Mouse (Mus musculus) kidney, adult 11 months (tissue): ENCODE measurements at regions not wholly inside any gene's neighbourhood (a gene's known extent, or its start where the extent isn't known, plus 50 kb on each side); places are given as distances from the start of the nearest gene placed in this dataset.

ENCODE experiments used
- DNase-seq: peaks from one replicate; pipeline ENCODE4 v3.0.0; 2022

- peak; percentile 2 for DNase-seq
These were observed 554.8 kb downstream of the Ptprc start for GRCm38 (mm10) chr1:137620672-137621071.

DNA sequence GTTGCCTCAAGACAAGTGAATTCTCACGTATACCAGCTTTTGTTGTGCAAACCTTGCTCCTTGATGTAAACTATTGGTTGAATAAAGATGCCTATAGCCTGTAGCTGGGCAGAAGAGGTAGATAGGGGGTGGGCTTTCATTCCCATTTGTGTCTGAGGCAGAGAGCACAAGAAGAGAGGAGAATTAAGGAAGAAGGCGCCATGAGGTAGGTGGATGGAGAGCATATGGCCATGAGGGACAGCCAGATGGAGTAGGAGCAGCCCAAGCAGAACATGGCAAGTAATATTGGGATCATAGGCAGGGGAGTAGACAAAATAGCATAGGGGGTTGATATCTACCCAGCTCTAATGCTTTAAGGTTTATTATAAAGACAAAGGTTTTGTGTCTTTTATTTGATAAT is 557.3 kb downstream of the Ptprc start:
- no peak for DNase-seq

- DNase-seq: no peak
These were observed 558.0 kb downstream of the Ptprc start for GRCm38 (mm10) chr1:137617513-137617912.

GRCm38 (mm10) chr1:137606716-137607115 is 568.8 kb downstream of the Ptprc start:
- no peak for DNase-seq

DNA sequence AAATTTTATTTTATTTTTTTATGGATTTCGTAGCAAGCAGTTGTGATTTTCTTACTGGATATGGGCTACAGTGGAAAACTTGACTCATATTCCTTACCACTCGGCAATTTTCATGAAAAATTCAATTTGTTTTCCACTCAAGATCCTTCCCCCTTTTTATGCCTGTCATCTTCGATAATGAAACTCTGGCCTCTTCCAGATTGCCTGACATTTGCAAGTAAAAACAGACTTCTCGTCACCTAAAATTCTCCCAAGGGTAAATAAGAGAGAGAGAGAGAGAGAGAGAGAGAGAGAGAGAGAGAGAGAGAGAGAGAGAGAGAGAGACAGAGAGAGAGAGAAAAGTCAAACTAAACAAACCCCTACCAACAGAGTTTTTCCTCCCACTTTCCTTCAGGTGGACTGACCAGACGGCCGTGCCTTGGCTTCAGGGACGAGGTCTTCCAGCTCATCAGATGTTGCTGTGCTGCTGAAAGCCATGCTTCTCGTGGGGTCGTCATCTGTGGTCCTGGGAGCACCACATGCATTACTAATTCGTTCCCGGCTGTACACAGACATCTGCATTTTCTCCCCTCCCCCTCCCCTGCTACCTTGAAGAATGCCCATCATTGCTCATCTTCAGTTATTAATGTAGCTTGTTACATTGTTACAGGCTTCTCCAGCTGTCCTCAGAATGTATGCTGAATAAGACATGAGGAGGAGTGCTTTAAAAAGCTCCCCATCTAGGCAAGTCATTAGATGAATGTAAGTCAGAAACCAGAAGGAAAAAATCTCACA is 569.4 kb downstream of the Ptprc start:
- no peak for DNase-seq

DNA sequence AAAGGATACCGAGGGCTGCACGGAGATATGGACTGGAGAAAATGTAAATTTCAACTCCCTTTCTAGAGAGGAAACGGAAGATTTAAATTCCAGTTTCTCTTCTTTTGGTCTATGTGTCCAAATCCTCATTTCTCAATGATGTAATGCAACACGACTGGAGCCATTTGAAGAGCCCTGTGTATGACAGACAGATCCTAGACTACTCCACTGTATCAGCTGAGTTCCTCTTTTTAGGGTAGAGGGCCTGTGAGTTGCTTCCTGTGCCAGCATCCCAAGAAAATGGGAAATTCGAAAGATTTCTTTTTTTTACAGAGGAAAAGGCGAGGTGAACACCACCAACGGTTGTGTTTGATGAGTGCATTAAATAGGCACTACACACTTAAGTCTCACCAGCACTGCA is 581.8 kb downstream of the Ptprc start:
- DNase-seq: no peak

DNA sequence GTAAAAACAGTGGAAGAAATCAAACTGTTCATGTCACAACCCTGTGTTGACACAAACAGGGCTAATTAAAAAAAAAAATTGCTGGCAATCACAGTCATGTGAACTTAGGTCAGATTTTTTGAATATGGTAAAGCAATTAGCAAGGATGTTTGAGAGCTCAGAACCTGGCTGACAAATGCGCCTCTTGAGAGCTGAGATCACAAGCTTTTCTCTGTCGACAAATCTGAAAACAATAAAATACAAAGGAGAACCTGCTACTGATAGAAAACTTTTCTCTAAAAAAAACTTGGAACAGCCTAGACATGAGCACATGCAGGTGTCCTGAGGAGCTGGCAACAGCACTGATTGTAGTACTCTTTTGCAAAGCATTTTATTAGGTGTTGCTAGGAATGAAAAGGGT is 583.6 kb downstream of the Ptprc start:
- no peak for DNase-seq

DNA sequence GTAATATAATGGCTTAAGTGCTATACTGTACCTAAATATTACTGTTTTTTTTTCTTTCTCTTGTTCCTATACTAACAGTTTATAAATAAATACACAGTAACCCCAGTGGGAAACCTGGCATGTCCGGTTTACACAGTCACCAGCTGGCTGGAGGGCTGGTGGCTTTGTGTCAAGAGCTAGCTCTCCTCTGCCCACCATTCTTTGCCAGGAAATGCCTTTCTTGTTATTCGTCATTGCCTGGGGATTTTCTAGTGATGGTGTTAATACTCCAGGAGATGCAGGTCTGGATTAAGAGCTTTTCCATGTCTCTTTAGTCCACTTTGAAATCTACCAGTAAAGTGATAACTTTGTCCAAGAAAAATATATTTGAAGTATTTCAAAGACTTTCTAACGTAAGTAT is 584.2 kb downstream of the Ptprc start:
- no peak for DNase-seq

DNA sequence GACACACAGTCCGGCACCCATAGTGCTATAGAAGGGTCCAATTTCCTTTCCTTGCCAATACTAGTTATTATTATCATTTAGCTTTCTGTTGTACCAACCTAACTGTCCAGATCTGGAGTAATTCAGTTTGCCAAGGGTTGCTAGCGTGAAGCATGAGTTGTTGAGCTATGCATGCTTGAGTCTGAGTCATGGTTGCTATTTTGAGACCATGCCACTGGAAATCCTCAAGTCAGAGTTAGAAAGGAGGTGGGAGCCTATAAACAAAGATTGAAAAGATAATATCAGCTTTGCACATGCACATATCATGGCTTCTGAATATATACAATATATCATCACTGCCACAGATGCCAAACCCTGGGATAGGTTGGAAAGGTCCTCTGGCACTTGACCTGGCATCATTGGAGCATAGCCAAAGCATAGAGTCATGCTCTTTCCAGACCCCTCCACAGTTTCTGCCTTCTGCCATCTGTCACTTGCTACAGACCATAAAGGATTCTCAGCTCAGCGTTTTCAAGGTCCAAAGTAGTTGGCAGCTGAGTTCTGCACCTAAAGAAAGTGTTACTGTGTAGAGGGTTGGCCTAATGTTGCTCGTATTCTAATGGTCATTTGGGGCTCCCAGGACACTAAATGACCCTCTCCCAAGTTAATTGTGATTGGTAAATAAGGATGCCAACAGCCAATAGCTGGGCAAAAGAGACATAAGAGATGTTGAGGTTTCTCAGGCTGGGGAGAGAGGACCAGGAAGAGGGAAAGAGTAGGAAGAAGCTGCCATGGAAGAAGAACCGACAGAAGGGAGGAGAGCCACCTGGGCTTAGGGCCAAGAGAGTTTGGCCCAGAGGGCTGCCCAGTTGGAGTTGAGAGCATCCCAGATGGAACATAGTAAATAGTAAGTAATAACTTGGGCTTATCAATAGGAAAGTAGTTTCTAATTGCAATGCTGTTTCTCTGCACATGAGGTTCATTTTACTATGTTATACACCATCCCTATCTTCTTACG is 586.9 kb downstream of the Ptprc start:
- no peak for DNase-seq

DNA sequence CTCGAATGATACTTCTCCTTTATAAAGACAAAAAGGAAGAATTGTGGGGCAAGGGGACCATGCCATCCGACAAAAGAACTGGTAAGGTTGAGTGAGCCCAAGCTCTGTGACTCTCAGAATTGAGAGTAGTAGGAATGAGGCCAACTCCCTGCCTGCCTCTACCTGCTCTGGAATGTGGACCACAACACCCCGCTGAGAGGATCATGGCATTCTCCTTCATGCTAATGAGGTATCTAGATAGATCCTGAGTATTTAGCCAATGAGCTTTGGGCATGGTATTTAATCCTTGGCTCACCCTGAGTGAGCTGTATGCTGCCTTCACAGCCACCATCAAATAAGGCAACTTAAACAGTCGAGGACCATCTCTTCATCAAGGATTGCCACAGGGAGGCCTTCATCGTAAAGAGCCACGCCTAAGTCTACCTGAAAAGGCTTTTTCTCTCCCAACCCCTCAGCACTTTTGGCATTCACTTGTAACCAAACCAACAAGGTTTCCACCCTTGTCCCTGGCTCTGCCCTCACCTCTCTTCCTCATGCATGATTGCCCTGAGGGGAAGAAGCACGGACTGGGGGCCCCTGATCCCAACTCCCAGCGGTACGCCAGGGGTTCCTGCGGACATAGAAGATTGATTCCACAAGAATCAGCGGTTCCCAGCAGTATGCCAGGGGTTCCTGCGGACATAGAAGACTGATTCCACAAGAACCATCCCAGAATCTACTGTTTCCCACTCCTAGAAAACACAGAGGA is 587.9 kb downstream of the Ptprc start:
- no peak for DNase-seq

DNA sequence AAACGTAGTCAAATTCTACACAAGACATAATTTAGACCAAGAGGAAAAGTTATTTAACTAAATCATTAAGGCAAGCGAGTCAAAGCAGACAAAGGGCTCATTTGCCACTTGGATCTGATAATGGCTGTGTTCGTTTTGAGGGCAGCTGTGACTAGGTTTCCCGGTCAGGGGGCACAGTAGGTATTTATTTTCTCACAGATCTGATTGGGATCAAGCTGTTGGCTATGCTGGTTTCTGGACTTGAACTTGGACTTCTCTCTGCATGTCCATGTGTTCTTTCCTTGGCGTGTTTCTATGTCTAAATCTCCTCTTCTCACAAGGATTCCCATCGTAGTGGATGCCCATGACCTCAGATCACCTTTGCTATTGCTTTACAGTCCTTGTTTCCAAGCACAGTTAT is 590.8 kb downstream of the Ptprc start:
- no peak for DNase-seq

DNA sequence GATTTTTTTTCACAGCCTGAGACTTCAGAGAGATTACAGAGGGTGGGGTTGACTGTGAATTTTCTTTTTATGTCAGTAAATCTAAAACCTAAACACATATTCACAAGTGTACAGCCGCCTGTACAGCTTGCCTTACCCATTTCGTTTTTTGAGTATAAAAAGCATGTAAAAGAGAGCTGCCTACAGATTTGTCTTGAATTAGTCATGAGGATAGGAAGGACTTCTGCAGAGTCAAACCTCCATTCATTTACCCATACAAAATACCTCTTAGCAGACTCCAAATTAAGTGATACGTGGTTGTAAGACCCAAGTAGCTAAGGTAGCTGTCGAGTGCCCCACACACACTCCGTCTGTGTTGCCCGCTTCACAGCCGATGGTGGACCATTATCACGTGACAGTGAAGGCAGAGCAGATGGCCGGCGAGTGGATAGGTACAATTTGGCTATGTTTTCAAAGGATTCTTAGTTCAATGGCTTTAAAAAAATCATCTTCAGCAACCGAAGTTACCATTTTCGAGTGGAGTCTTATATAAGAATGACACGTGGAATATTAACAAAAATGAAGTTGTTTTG is 591.3 kb downstream of the Ptprc start:
- no peak for DNase-seq

DNA sequence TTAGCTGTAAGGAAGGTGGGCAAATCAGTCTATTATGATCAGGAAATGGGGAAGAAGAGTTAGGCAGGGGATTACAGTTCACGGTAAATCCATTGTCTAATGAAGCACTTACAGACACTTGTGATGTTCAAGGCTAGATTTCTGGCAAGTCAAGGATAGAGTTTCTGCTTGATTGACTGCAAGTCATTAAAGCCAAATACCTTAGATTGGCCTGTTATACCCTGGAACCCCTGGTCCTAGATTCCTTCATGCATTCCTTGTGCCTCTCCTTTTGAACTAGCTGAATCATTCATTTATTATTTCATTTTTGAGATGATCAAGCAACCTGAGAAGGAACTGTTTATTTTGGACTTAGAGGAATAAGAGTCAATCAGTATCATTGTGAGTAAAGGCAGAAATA is 597.9 kb downstream of the Ptprc start:
- DNase-seq: no peak

DNA sequence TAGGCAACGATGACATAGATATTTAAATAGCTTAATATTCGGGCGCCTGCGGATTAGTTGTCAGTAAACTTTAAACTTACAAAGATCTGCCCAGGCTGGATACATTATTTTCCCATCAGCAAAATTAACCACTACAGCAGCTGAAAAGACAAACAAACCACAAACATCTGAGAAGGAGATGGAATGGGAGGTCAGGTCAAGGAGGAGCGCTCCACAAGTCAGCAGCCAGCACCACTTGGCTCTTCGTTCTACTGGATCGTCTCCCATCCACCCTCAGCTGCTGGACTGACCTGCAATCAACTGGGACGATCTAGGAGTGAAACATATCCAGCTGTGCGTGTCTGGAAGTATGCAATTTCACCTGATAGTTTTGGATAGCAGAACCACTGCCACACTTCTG is 599.3 kb downstream of the Ptprc start:
- peak; percentile 7 for DNase-seq

- no peak for DNase-seq
These were observed 600.1 kb downstream of the Ptprc start for GRCm38 (mm10) chr1:137575380-137575779.

- DNase-seq: peak; percentile 5
These were observed 603.3 kb downstream of the Ptprc start for GRCm38 (mm10) chr1:137571905-137572865.

DNA sequence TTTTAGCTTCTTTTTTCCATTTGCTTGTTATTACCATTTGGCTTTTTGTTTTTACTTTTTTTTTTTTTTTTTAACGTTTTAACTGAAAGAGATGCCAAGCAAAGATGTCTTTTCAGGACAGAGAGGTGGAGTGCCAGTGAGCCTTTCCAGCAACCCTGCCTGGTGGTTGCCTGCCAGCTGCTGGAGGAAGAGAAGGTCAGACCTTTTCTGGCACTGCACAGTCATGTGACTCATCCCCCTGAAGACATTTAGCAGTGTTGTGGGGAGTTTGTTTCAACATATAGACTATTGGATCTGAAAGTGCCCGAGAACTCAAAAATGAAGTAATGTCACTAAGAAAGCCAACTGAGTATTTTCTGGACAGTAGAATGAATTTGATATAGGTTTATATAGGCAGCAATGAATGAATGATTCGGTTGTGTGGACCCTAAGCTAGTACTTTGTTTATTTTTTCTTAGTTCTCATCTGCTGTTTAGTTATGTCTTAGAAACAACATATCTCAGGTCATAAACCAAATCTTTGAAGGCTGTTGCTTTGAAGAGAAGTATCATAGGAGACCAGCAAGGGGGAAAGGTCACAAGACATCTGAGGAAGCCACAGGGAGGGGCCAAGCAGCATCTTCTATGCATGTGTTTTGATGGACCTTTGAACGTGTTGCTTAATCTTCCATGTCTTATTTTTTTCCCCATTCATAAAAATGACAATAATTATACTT is 604.2 kb downstream of the Ptprc start:
- DNase-seq: no peak

DNA sequence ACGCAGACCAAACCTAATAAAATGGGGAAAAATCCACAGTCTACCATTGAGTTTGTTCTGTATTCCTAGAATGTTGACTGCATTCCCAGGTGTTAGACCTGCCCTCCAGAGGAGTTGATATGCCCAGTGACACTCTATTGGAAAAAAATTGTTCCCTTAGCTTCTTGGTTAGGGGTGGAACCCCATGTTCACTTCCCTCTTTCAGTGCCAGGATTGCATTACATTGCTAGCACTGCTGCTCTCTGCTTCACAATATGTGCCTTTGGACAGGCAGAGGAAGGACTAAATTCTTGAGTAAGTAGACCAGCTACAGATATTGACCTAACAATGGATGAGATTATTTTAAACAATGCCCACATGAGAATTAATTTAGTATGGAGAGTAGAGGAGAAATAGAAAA is 607.3 kb upstream of the Nr5a2 start:
- no peak for DNase-seq

- no peak for DNase-seq
These were observed 605.4 kb upstream of the Nr5a2 start for GRCm38 (mm10) chr1:137565573-137566048.

GRCm38 (mm10) chr1:137561686-137562085 is 601.4 kb upstream of the Nr5a2 start:
- no peak for DNase-seq
